Mouse (Mus musculus) stomach, embryonic 15.5 days (tissue): Measurements from ENCODE around the gene Pcnx. TPM values are rescaled to one million over a fixed set of nuclear protein-coding genes. Genes with fewer than 3 reads are reported as not detected.
"Not testable (repeated sequence)": the region's sequence is repeated elsewhere in the genome, so short reads cannot be mapped to it uniquely, and the experiment has no call there.

ENCODE experiments used
- ATAC-seq: fragments of 200-750 bp; cut with Nextera tagmentation; 2 replicates; pipeline ENCODE4 v1.8.0; 2017; ENCODE audit warnings: low read depth, moderate number of reproducible peaks, moderate TSS enrichment; ENCODE audit not compliant: insufficient read depth, low FRiP score
- H3K27ac ChIP-seq: fragments of 300-500 bp; sonication (generic); 2 replicates; pipeline ENCODE4 v1.5.1; 2015; ENCODE audit warnings: mild to moderate bottlenecking, inconsistent platforms
- H3K27me3 ChIP-seq: fragments of 300-500 bp; sonication (generic); replicated peaks from 2 replicates; pipeline ENCODE4 v1.6.1; 2015; ENCODE audit warnings: inconsistent platforms
- H3K36me3 ChIP-seq: fragments of 300-500 bp; sonication (generic); 2 replicates; pipeline ENCODE4 v1.6.1; 2015; ENCODE audit warnings: inconsistent platforms
- H3K4me1 ChIP-seq: fragments of 300-500 bp; sonication (generic); 2 replicates; pipeline ENCODE4 v1.6.1; 2015; ENCODE audit warnings: inconsistent platforms
- H3K4me2 ChIP-seq: fragments of 300-500 bp; sonication (generic); 2 replicates; pipeline ENCODE4 v1.6.1; 2015; ENCODE audit warnings: mild to moderate bottlenecking, inconsistent platforms
- H3K4me3 ChIP-seq: fragments of 300-500 bp; sonication (generic); replicated peaks from 2 replicates; pipeline ENCODE4 v1.5.1; 2015; ENCODE audit warnings: inconsistent platforms
- H3K9ac ChIP-seq: fragments of 300-500 bp; sonication (generic); 2 replicates; pipeline ENCODE4 v1.6.1; 2015; ENCODE audit warnings: inconsistent platforms
- H3K9me3 ChIP-seq: fragments of 300-500 bp; sonication (generic); 2 replicates; pipeline ENCODE4 v1.6.1; 2016; ENCODE audit warnings: inconsistent platforms
- WGBS: fragments of 180-500 bp; shearing (Covaris S2); methylation state at CpG from one replicate; pipeline ENCODE4 v1.1.7; 2015; 5-methylcytosine and 5-hydroxymethylcytosine counted together
- polyA plus RNA-seq: library from polyadenylated mRNA; unstranded; fragments of >200 nt; fragmentation: Nextera tagmentation; extraction: Ambion mirVana; gene quantifications from 2 replicates; pipeline ENCODE4 v1.2.1, GENCODE M21; 2015

Gene Pcnx
- polyA plus RNA-seq, 1 experiment from 2014 or later, result 8.2 TPM

GRCm38 (mm10) chr12:81979312-81979711 is 119.5 kb downstream of the Pcnx start:
- Histone ChIP-seq H3K36me3 (peaks cover 36% of the 10 kb centered on the region), H3K4me2 (no peak overlapping the region), H3K27me3 (no peaks in the 10 kb centered on the region), H3K4me1 (no peaks in the 10 kb centered on the region), H3K4me3 (no peak overlapping the region), H3K27ac (no peak overlapping the region), H3K9me3 (no peaks in the 10 kb centered on the region), H3K9ac (no peak overlapping the region)
- 84% methylated on average over 2 of the region's 2 CpGs for WGBS
- ATAC-seq, result no peak

- Histone ChIP-seq H3K4me1 (peaks cover 4% of the 10 kb centered on the region; the same call in 1 of the 2 replicates), H3K4me2 (no peak overlapping the region), H3K36me3 (peaks cover 20% of the 10 kb centered on the region), H3K27ac (no peak overlapping the region), H3K9ac (no peak overlapping the region), H3K27me3 (no peaks in the 10 kb centered on the region), H3K4me3 (no peak overlapping the region), H3K9me3 (no peaks in the 10 kb centered on the region)
- no peak for ATAC-seq
- 90% methylated on average over 4 of the region's 4 CpGs for WGBS
Measured at GRCm38 (mm10) chr12:81992106-81992505, 132.3 kb downstream of the Pcnx start.

- Histone ChIP-seq H3K9ac (no peak overlapping the region), H3K27me3 (no peaks in the 10 kb centered on the region), H3K4me3 (no peak overlapping the region), H3K36me3 (peaks cover 20% of the 10 kb centered on the region), H3K4me2 (no peak overlapping the region), H3K4me1 (peaks cover 4% of the 10 kb centered on the region; the same call in 1 of the 2 replicates), H3K9me3 (no peaks in the 10 kb centered on the region), H3K27ac (no peak overlapping the region)
- 78% methylated on average over 6 of the region's 6 CpGs for WGBS
- ATAC-seq, result no peak
Measured at GRCm38 (mm10) chr12:81992996-81993395, 133.2 kb downstream of the Pcnx start.

DNA sequence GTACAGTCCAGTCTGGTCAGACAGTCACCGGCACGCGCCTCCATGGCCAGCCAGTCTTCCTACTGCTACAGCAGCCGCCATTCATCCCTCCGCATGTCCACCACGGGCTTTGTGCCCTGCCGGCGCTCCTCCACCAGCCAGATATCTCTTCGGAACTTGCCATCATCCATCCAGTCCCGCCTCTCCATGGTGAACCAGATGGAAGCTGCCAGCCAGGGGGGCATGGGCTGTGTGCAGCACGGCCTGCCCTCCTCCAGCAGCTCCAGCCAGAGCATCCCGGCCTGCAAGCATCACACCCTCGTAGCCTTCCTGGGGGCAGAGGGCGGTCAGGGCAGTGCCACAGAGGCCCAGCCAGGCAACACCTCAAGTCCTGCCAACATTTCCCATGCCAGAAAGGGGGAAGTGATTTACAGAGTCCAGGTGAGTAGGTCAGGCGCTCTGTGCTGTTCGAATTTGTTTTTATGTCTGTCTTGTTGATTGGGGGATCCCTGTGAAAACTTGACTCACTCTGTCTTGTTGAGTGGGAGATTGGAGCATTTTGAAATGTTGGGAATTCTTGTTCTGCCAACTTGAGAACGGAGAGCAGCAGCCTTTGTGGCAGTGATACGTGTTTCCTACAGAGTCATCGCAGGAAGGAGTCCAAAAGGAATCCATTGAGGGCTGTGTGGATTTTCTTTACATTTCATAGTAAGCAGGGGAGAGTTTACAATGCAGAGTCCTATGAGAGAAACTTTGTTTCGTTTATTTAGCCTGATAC is 135.3 kb downstream of the Pcnx start:
- Histone ChIP-seq H3K4me1 (peaks cover 4% of the 10 kb centered on the region; the same call in 1 of the 2 replicates), H3K4me3 (no peak overlapping the region), H3K27ac (peak overlapping the region; percentile 59), H3K4me2 (no peak overlapping the region), H3K9me3 (no peaks in the 10 kb centered on the region), H3K36me3 (peaks cover 20% of the 10 kb centered on the region), H3K27me3 (no peaks in the 10 kb centered on the region), H3K9ac (no peak overlapping the region)
- 80% methylated on average over 20 of the region's 20 CpGs for WGBS
- no peak for ATAC-seq

DNA sequence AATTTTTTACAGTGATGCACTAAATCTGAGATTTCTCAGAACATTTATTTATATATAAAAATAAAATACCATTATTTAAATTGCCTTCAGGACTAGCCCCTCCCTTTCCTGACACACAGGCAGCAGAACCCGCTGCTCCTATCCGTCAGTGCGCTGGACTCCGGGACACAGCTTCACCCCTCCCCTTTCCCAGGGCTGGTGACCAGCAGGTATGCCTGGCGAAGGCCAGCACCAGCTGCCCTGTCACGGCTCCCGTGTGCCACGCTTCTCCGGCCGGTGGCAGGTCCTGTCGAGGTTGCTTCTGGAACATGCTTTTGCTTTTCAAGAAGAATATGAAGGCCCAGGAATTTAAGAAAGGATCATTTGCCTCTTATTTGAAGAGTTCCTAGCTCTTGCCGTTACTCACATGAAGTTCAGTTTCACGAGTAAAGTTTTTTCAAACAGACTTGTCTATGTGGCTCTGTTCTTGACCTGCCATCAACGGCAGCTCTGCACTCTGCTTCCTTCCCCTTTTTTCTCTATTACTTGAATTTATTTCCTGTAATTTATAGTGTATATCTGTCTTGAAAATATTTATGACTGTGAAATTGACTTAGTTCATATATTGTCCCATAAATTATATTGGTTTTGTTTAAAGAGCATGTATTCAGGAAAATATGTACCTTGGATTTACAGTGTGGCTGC is 137.0 kb downstream of the Pcnx start:
- no peak for ATAC-seq
- WGBS, result 79% methylated on average over 14 of the region's 14 CpGs
- Histone ChIP-seq H3K9me3 (no peaks in the 10 kb centered on the region), H3K4me1 (peaks cover 4% of the 10 kb centered on the region; the same call in 1 of the 2 replicates), H3K4me3 (no peak overlapping the region), H3K27ac (no peak overlapping the region), H3K27me3 (no peaks in the 10 kb centered on the region), H3K4me2 (no peak overlapping the region), H3K9ac (no peak overlapping the region), H3K36me3 (peaks cover 19% of the 10 kb centered on the region)

DNA sequence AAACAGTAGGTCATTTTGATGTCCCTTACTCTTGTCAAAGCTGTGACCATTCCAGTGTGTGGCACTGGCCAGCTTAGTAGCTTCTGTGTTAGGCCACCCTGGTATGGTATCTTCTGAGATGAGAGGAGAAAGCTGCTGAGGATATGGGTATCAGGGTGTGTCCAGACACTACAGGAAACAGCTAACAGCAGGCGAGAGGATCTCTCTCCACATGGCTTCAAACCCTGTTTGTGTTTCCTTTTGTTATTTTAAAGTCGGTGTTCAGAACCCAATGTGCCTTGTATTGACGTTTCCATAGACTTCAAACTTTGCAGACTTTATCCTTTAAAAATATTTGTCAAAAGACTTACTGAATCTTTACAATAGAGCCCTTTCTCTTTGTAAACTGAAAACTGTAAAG is 137.7 kb downstream of the Pcnx start:
- peaks cover 13% of the 10 kb centered on the region for H3K36me3 ChIP-seq
- H3K4me3 ChIP-seq, result no peak overlapping the region
- no peak for ATAC-seq
- H3K9me3 ChIP-seq, result no peaks in the 10 kb centered on the region
- no peak overlapping the region for H3K9ac ChIP-seq
- WGBS, result 62% methylated on average over 3 of the region's 3 CpGs
- no peak overlapping the region for H3K27ac ChIP-seq
- H3K27me3 ChIP-seq, result no peaks in the 10 kb centered on the region
- H3K4me2 ChIP-seq, result no peak overlapping the region
- peaks cover 4% of the 10 kb centered on the region; the same call in 1 of the 2 replicates for H3K4me1 ChIP-seq

DNA sequence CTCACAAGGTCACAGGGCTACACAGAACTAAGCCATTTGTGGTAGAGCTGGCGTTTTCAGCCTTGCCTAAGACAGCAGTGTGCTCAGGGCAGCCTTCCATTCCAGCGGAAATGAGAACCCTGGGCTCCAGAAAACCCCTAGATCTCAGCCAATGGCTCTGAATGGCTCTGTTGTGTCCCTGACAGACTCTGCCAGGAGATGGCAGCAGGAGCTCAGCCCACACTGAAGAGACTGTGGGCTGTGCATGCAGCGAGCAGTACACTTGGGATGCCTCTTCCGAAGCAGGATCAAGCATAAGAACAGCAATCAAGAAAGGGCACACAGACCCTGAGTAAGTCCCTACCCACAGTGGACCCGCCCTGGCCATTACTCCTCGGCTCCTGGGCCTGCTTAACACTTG is 142.9 kb downstream of the Pcnx start:
- WGBS, result no CpG with 5 or more reads among the region's 6 CpGs
- not testable (repeated sequence) for H3K36me3 ChIP-seq, H3K4me3 ChIP-seq, H3K27me3 ChIP-seq, H3K27ac ChIP-seq, H3K9ac ChIP-seq, H3K4me2 ChIP-seq, H3K4me1 ChIP-seq, H3K9me3 ChIP-seq
- peak; percentile 76 for ATAC-seq

- not testable (repeated sequence) for H3K27me3 ChIP-seq, H3K9me3 ChIP-seq, H3K27ac ChIP-seq, ATAC-seq, H3K4me1 ChIP-seq, H3K9ac ChIP-seq, H3K4me2 ChIP-seq, H3K4me3 ChIP-seq, H3K36me3 ChIP-seq
- WGBS, result no CpG with 5 or more reads among the region's 6 CpGs
Measured at GRCm38 (mm10) chr12:82025901-82026633, 166.2 kb downstream of the Pcnx start.

- not testable (repeated sequence) for H3K9ac ChIP-seq, H3K27ac ChIP-seq, H3K9me3 ChIP-seq, H3K4me3 ChIP-seq, H3K4me2 ChIP-seq, H3K4me1 ChIP-seq, H3K27me3 ChIP-seq, H3K36me3 ChIP-seq
- peak; percentile 71; the same call in 1 of the 2 replicates for ATAC-seq
- WGBS, result no CpG with 5 or more reads among the region's 6 CpGs
Measured at GRCm38 (mm10) chr12:82033524-82033923, 173.7 kb downstream of the Pcnx start.

DNA sequence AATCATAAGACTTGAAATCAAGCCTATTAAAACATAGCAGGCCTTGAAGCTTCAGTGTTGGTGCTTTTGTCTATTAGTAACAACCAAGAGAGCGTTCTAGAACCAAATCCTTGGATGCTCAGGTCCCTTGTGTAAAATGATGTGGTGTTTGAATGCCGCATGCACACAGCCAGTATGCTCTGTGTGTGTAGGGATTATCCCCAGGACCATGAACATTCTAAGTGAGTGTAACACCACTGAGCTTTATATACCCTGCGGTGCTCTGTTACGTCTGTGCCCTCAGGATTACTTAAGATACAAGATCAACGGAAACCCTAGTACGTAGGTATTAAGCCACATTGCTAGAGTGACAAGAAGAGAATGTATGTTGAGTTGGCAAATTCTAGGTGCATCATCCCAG is 174.2 kb downstream of the Pcnx start:
- H3K4me3 ChIP-seq, H3K36me3 ChIP-seq, H3K27me3 ChIP-seq, ATAC-seq, H3K4me2 ChIP-seq, H3K9me3 ChIP-seq, H3K4me1 ChIP-seq, H3K27ac ChIP-seq, H3K9ac ChIP-seq: not testable (repeated sequence)
- no CpG with 5 or more reads among the region's 6 CpGs for WGBS

DNA sequence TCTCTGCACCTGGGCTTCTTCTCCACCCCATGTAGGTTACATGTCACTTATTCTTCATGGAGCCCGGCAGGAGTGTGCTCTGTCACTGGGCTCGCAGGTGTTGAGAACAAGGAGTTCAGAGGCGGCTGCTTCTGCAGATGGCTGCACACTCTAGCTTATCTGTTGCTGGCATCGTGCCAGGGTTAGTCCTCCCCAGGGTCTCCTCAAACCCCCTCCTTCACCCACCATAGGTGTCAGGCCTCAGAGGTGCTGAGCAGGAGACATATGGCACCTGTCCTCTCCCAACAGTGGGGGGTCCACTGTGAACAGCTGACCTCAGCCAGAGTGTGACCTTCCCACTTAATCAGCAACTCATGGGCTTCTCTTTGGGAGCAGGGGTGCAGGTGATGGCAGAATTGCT is 184.3 kb downstream of the Pcnx start:
- not testable (repeated sequence) for ATAC-seq, H3K9me3 ChIP-seq, H3K4me1 ChIP-seq, H3K4me3 ChIP-seq, H3K9ac ChIP-seq, H3K36me3 ChIP-seq, H3K27ac ChIP-seq, H3K4me2 ChIP-seq, H3K27me3 ChIP-seq
- no CpG with 5 or more reads among the region's 4 CpGs for WGBS
